Mouse (Mus musculus) heart, postnatal 36 days (tissue): ENCODE measurements around the gene Ncoa1. TPM values are rescaled to one million over a fixed set of nuclear protein-coding genes. Genes with fewer than 3 reads are reported as not detected.
"Not testable (repeated sequence)": the region's sequence is repeated elsewhere in the genome, so short reads cannot be mapped to it uniquely, and the experiment has no call there.

Experiments used
- DNase-seq, 2 experiments: peaks; one replicate each; pipeline ENCODE4 v3.0.0; 2021 to 2022
- intact Hi-C: fragments of 180-260 bp; cut with DNase I; formaldehyde crosslinking; loops from one replicate; pipeline ENCODE4 v1.15.1; 2025
- total RNA-seq, 2 experiments: library from RNA; stranded (reverse); gene quantifications; 2 replicates each; pipeline ENCODE4 v1.2.3; 2021

The Ncoa1 gene
- total RNA-seq, 2 experiments from 2014 or later: 27.3 to 29.0 TPM

- DNase-seq: no peak
- intact Hi-C loops: loop anchor here (5.0 to 10.0 kb wide), 3 partner anchors 69 to 246 kb away; partner anchors contain the start of genes Cenpo and Ptrhd1
These were observed 1.2 kb upstream of the Ncoa1 start for GRCm38 (mm10) chr12:4477941-4478795.

GRCm38 (mm10) chr12:4476291-4476831 lies 621 bp downstream of the Ncoa1 start:
- intact Hi-C loops: loop anchor here (5.0 to 10.0 kb wide), 3 partner anchors 71 to 244 kb away; partner anchors contain the start of genes Cenpo and Ptrhd1
- DNase-seq: peak; percentile 47 to 71

- intact Hi-C loops: loop anchor here (5.0 to 10.0 kb wide), 3 partner anchors 72 to 243 kb away; partner anchors contain the start of genes Cenpo and Ptrhd1
- DNase-seq: no peak
These were observed 1.6 kb downstream of the Ncoa1 start for GRCm38 (mm10) chr12:4475251-4475993.

- no peak for DNase-seq
- intact Hi-C loops: no loop called here
These were observed 7.9 kb downstream of the Ncoa1 start for GRCm38 (mm10) chr12:4469115-4469514.

- DNase-seq: no peak
- intact Hi-C loops: no loop called here
These were observed 13.3 kb downstream of the Ncoa1 start for GRCm38 (mm10) chr12:4463701-4464100.

- no peak for DNase-seq
- intact Hi-C loops: no loop called here
These were observed 14.6 kb downstream of the Ncoa1 start for GRCm38 (mm10) chr12:4462420-4462819.

- no peak for DNase-seq
- intact Hi-C loops: no loop called here
These were observed 16.0 kb downstream of the Ncoa1 start for GRCm38 (mm10) chr12:4460990-4461389.

- DNase-seq: no peak
- intact Hi-C loops: no loop called here
These were observed 21.9 kb downstream of the Ncoa1 start for GRCm38 (mm10) chr12:4454956-4455565.

GRCm38 (mm10) chr12:4454248-4454647 lies 22.7 kb downstream of the Ncoa1 start:
- DNase-seq: no peak
- intact Hi-C loops: no loop called here

- intact Hi-C loops: no loop called here
- DNase-seq: no peak
These were observed 24.7 kb downstream of the Ncoa1 start for GRCm38 (mm10) chr12:4452233-4452632.

GRCm38 (mm10) chr12:4450485-4450884 lies 26.5 kb downstream of the Ncoa1 start:
- intact Hi-C loops, DNase-seq: not testable (repeated sequence)

- intact Hi-C loops: no loop called here
- DNase-seq: no peak
These were observed 28.8 kb downstream of the Ncoa1 start for GRCm38 (mm10) chr12:4448076-4448589.

GRCm38 (mm10) chr12:4444946-4445345 lies 32.0 kb downstream of the Ncoa1 start:
- intact Hi-C loops: no loop called here
- DNase-seq: no peak

GRCm38 (mm10) chr12:4441451-4441850 lies 35.5 kb downstream of the Ncoa1 start:
- intact Hi-C loops: no loop called here
- no peak for DNase-seq

GRCm38 (mm10) chr12:4436198-4436597 lies 40.8 kb downstream of the Ncoa1 start:
- intact Hi-C loops: no loop called here
- DNase-seq: no peak

- no peak for DNase-seq
- intact Hi-C loops: no loop called here
These were observed 43.4 kb downstream of the Ncoa1 start for GRCm38 (mm10) chr12:4433549-4433948.

- intact Hi-C loops: no loop called here
- no peak for DNase-seq
These were observed 45.0 kb downstream of the Ncoa1 start for GRCm38 (mm10) chr12:4431978-4432377.

GRCm38 (mm10) chr12:4430061-4430825 lies 46.7 kb downstream of the Ncoa1 start:
- intact Hi-C loops: no loop called here

GRCm38 (mm10) chr12:4418824-4419223 lies 58.2 kb downstream of the Ncoa1 start:
- no peak for DNase-seq
- intact Hi-C loops: no loop called here

More at GRCm38 (mm10) chr12:4430061-4430825, 46.7 kb downstream of the Ncoa1 start:
- DNase-seq: no peak
